Mouse (Mus musculus) Patski (cell line): ENCODE results near the gene Gm28729. TPM values are rescaled to one million over a fixed set of nuclear protein-coding genes. Genes with fewer than 3 reads are reported as not detected.
A peak's percentile ranks its signal among the peaks of the same experiment; 100 is the strongest.

Experiments used
- ATAC-seq: fragments of 100-300 bp; one replicate; pipeline ENCODE4 v1.8.0; 2021
- CTCF ChIA-PET: fragments of 350-600 bp; sonication (Branson Sonifier 250); formaldehyde crosslinking; loops from one replicate; lab custom pipeline; 2022; ENCODE audit warnings: inconsistent platforms; lab: Charles Lee
- POLR2A ChIA-PET: fragments of 350-600 bp; sonication (Branson Sonifier 250); formaldehyde crosslinking; loops from one replicate; lab custom pipeline; 2022; ENCODE audit warnings: antibody characterized with exemption, inconsistent platforms; lab: Charles Lee
- DNase-seq: peaks from one replicate; pipeline ENCODE4 v3.0.0-alpha.2; 2011; ENCODE audit warnings: low read depth, low spot score
- H3K27me3 ChIP-seq: fragments of 371-371 bp; one replicate; pipeline ENCODE4 v1.5.1; 2021
- CTCF ChIP-seq: fragments of 100-300 bp; IDR thresholded peaks from one replicate; pipeline ENCODE4 v1.5.1; 2021
- in situ Hi-C: fragments of 300-500 bp; cut with MboI; formaldehyde crosslinking; loops from 3 replicates; pipeline ENCODE4 v1.11.1; 2018; ENCODE audit warnings: low pct_unique_long_range_greater_than_20kb, mixed read lengths
- polyA plus RNA-seq: library from polyadenylated mRNA; unstranded; gene quantifications from one replicate; pipeline ENCODE4 v1.2.3, GENCODE M21; 2021

Gene Gm28729
- polyA plus RNA-seq, 1 experiment from 2014 or later: not detected

GRCm38 (mm10) chr9:96442081-96442480 lies 83.0 kb downstream of the Gm28729 start:
- ChIA-PET CTCF (no interaction called here), POLR2A (no interaction called here)
- no peaks in the 10 kb centered on the region for H3K27me3 ChIP-seq
- DNase-seq (no peak), ATAC-seq (no peak)
- TF ChIP-seq CTCF: no peak
- in situ Hi-C loops: no loop called here

DNA sequence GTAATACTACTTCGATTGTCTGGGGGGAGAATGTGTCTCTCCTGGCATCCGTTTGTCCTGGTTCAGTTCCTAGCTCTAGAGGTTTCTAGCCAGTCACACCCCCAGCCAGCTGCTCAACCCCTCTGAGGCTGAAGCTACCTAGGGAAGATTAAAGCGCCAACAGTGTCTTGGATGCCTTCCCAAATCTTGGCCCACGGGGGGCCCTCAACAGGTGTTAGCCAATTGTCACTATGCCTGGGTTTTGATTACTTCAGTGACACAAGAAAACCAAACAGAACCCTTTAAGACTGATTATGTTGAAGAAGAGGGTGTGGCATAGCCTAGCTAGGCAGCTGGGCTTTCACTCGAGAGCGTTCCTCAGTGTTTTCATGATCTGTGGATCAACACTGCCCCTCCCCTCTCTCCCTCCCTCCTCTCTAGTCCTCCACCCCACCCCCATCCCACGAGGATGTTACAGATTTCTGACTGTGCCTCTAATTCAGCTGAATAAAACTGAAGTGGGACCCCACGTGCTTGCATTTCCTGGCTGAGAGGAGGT lies 86.7 kb downstream of the Gm28729 start:
- ATAC-seq: no peak
- H3K27me3 ChIP-seq: no peaks in the 10 kb centered on the region
- ChIA-PET POLR2A (no interaction called here), CTCF (interaction anchor here (1.3 kb wide), 1 partner anchor 10 kb away, joined by 3 read pairs; no protein-coding TSS in a partner anchor)
- in situ Hi-C loops: no loop called here
- no peak for DNase-seq
- no peak for TF ChIP-seq CTCF

DNA sequence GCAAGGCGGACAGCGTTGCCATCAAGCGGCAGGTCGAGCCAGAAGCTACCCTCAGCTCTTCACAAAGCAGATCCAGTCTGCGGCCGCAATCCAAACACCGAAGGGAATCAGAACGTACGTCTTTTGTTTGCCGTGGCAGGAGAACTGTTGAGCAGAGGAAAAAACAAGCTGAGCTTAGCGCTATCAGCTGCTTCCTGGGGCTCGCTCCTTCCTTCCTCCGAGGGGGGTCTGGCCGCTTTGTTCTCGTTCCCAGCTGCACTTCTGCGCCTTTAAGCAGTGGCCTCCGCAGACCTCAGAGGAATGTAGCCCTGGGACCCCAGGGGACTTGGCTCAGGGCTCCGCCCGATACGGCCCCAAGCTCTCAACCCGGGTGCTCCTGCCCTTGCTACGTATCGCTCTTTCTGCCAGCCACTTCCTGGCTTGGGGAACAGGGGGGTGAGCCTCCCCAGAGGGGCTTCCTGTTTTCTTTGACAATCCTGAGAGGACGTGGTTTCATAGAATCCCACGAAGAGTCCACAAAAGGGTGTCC lies 87.2 kb downstream of the Gm28729 start:
- in situ Hi-C loops: no loop called here
- no peaks in the 10 kb centered on the region for H3K27me3 ChIP-seq
- no peak for TF ChIP-seq CTCF
- ChIA-PET POLR2A (no interaction called here), CTCF (interaction anchor here (0.8 to 1.6 kb wide), 2 partner anchors 11 to 14 kb away, joined by 3 to 4 read pairs; no protein-coding TSS in a partner anchor)
- DNase-seq (no peak), ATAC-seq (no peak)

DNA sequence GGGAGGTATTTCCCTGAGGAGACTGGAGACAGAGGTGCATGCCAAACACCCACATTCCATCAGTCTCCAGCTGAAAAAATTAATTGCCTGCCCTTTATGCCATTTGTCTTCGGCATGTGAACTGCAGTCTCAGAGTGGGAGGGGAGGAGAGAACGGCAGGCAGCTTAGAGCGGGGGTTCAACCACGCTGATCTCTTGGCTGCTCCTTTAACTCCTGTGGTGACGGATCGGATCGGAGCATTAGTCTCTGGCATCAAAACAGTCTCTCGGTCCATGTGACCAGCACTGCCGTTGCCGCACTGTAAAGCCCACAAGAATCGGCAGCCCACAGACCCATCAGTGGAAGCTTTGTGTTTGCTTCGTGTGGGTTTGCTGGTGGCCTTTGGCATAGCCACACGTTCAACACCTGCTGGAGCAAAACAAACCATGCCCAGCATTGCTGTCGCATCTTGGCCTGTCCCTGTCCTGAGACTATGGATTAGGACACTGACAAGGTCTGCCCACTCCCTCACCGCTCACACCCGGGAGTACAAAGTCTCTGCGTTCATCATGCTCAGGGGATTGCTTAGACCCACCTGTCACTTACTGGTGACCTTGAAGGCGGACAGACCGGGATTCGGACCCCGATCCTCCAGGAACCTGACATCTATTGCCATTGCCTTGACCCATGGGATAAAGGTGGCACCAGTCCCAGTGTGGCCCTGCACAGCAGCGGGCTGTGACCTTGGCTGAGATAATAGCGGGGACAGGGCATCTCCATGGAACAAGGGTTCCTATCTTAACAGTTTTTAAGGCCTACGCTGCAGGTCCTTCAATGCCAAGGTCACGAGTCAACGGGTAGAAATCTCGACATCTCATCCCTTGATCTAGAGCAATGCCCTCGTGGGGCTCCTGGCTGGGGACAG lies 87.9 kb downstream of the Gm28729 start:
- ATAC-seq (peak; percentile 26), DNase-seq (no peak)
- ChIA-PET CTCF (interaction anchor here (0.8 to 1.6 kb wide), 2 partner anchors 12 to 13 kb away, joined by 3 to 4 read pairs; no protein-coding TSS in a partner anchor), POLR2A (interaction anchor here (0.6 kb wide), 2 partner anchors 14 to 42 kb away, joined by 3 to 6 read pairs; no protein-coding TSS in a partner anchor)
- TF ChIP-seq CTCF: no peak
- in situ Hi-C loops: no loop called here
- H3K27me3 ChIP-seq: no peaks in the 10 kb centered on the region

Other genes with a start within 250 kb of the Gm28729 start
- gene Atp1b3, start 160.8 kb downstream of the Gm28729 start, polyA plus RNA-seq: 368 TPM
- gene Rnf7, start 46.6 kb downstream of the Gm28729 start, polyA plus RNA-seq: 152 TPM
- 14.6 TPM for gene Rasa2, start 106.4 kb upstream of the Gm28729 start, polyA plus RNA-seq
- 59.2 TPM for gene Zbtb38, start 227.6 kb upstream of the Gm28729 start, polyA plus RNA-seq